Mouse (Mus musculus) gastrocnemius, postnatal 36 days (tissue): ENCODE results near the gene Sptb. TPM values are rescaled to one million over a fixed set of nuclear protein-coding genes. Genes with fewer than 3 reads are reported as not detected.

ENCODE experiments used
- DNase-seq, 2 experiments: peaks; one replicate each; pipeline ENCODE4 v3.0.0; 2022
- intact Hi-C: fragments of 180-260 bp; cut with DNase I; formaldehyde crosslinking; loops from one replicate; pipeline ENCODE4 v1.15.1; 2025
- microRNA-seq, 2 experiments: library from miRNA; unstranded; fragments of <30 nt; microRNA quantifications; one replicate each; pipeline ENCODE4 v1.2.0; 2021
- total RNA-seq, 2 experiments: library from RNA; stranded (reverse); gene quantifications; 2 replicates each; pipeline ENCODE4 v1.2.3; 2021

The Sptb gene
- total RNA-seq, 2 experiments from 2014 or later, result 112 to 143 TPM

DNA sequence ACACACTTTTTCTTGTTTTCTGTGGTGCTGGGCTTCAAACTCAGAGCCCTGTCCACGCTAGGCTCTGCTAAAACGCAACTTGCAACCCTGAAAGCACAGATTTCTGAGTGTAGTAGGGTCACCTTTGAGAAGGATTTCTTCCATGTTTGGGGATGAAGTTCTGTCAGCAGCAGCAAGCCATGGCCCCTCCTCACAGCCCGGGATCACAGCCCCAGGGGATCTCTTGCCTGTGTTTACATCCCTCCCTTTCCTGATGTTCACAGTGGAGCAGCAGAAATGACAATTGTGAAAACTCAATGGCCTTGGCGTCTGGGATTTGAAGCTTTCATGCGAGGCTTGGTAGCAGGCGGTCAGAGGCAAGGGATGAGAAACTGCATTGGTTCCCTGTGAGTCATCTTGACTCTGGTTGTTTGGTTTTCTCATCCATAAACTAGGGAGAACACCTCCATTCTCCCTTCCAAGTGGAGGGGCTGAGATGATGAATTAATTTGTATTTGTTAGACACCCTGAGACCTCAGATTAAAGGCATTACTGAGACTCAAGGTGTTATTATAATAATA is 179.7 kb downstream of the Sptb start, which contains the start of gene Plekhg3:
Plekhg3 (plus strand) TSS at position 312 of the 560 bp plus-strand sequence.
- intact Hi-C loops, result no loop called here
- DNase-seq, result no peak

Small RNA genes lying within 50 kb of the gene (microRNA-seq; reads per million reads assigned to microRNA genes)
- 0 reads per million in 2 experiments for gene Mir5135

Other genes starting within 250 kb of the Sptb start
- gene Plekhg3, start 179.7 kb downstream of the Sptb start, total RNA-seq, result 1 to 10 TPM; 5.4 to 5.5 TPM
- gene Churc1, start 55.0 kb upstream of the Sptb start, total RNA-seq, result 10 to 100 TPM; 59.7 to 59.8 TPM
- gene Fntb, start 55.0 kb upstream of the Sptb start, total RNA-seq, result 10 to 100 TPM; 12.2 to 16.1 TPM
- not detected for gene Gpx2, start 85.0 kb upstream of the Sptb start, total RNA-seq
- gene Rab15, start 112.4 kb upstream of the Sptb start, total RNA-seq, result 1 to 10 TPM; 3.1 to 5.6 TPM